Mouse (Mus musculus) heart, adult 8-10 months (tissue): ENCODE data around the gene Lrp2bp. TPM values are rescaled to one million over a fixed set of nuclear protein-coding genes. Genes with fewer than 3 reads are reported as not detected.

Experiments
- DNase-seq: peaks from one replicate; pipeline ENCODE4 v3.0.0; 2022; ENCODE audit warnings: low spot score
- total RNA-seq, 4 experiments: library from RNA; stranded (reverse); gene quantifications; 2 replicates each; pipeline ENCODE4 v1.2.4; 2022

The Lrp2bp gene
- total RNA-seq, 4 experiments from 2014 or later = 0.78 to 2.2 (median 1.0) TPM

GRCm38 (mm10) chr8:46024392-46024791 is 25.3 kb downstream of the Lrp2bp start:
- DNase-seq = no peak

GRCm38 (mm10) chr8:46036217-46036616 is 37.1 kb downstream of the Lrp2bp start:
- no peak for DNase-seq

GRCm38 (mm10) chr8:46039666-46040065 is 40.6 kb downstream of the Lrp2bp start:
- no peak for DNase-seq

GRCm38 (mm10) chr8:46040260-46040659 is 41.2 kb downstream of the Lrp2bp start:
- DNase-seq = no peak

GRCm38 (mm10) chr8:46072798-46073197 is 73.7 kb downstream of the Lrp2bp start:
- DNase-seq = no peak

- no peak for DNase-seq
These were observed 74.5 kb downstream of the Lrp2bp start for GRCm38 (mm10) chr8:46073540-46074140.

- DNase-seq = no peak
These were observed 76.1 kb downstream of the Lrp2bp start for GRCm38 (mm10) chr8:46075223-46075622.

- no peak for DNase-seq
These were observed 79.8 kb downstream of the Lrp2bp start for GRCm38 (mm10) chr8:46078866-46079265.

Other genes with a start within 250 kb of the Lrp2bp start
- gene Pdlim3, start 113.8 kb upstream of the Lrp2bp start, total RNA-seq = 10 to 100 TPM; 23.9 to 33.3 (median 28.1) TPM
- not detected for gene Ccdc110, start 64.7 kb upstream of the Lrp2bp start, total RNA-seq
- 1 to 10 TPM in 1 of 4 experiments, under 1 TPM in 3; 0.35 to 1.1 (median 0.58) TPM for gene 1700029J07Rik, start 24.1 kb upstream of the Lrp2bp start, total RNA-seq
- 10 to 100 TPM; 26.5 to 32.9 (median 27.4) TPM for gene Ufsp2, start 23.8 kb upstream of the Lrp2bp start, total RNA-seq
- 10 to 100 TPM in 1 of 4 experiments, 1 to 10 TPM in 3; 4.0 to 10.6 (median 6.6) TPM for gene Ankrd37, start 6.4 kb downstream of the Lrp2bp start, total RNA-seq
- gene Cfap97, start 152.5 kb downstream of the Lrp2bp start, total RNA-seq = 10 to 100 TPM; 11.8 to 14.0 (median 13.4) TPM
- 10 to 100 TPM in 1 of 4 experiments, 1 to 10 TPM in 3; 7.8 to 10.4 (median 8.7) TPM for gene Snx25, start 152.9 kb downstream of the Lrp2bp start, total RNA-seq
- gene Slc25a4, start 212.0 kb downstream of the Lrp2bp start, total RNA-seq = 1,000 to 10,000 TPM; 4,428 to 5,209 (median 4,678) TPM